Mouse (Mus musculus): ENCODE measurements around the gene Abcb11.

DNA sequence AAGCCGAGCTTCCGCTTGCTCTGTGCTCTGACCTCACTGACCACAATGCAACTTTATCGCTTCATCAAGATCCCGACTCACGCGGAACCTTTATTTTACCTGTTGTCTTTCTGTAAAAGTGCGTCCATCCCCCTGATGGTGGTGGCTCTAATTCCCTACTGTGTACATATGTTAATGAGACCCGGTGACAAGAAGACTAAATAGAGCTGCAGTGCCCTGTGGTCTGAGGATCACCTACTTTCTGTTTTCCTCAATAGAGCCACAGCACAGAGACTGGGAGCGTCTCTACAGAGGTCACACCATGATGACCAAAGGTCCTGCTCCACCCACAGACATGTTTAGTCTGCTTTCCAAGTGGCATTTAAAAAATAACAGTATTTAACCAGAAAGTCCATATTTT is 115.5 kb downstream of the Abcb11 start:
- no peak for TF ChIP-seq CTCF (IDR thresholded peaks at IDR 0.05; ENCODE audit: borderline replicate concordance, control insufficient read depth, extremely low read depth, insufficient read depth, low read length, poor library complexity)
- TF ChIP-seq POLR2A (IDR thresholded peaks at IDR 0.05; ENCODE audit: control insufficient read depth, extremely low read depth, insufficient read depth, low read length, poor library complexity): no peak
